Mouse (Mus musculus) forebrain, embryonic 13.5 days (tissue): ENCODE data around the gene Hltf. TPM values are rescaled to one million over a fixed set of nuclear protein-coding genes. Genes with fewer than 3 reads are reported as not detected.
A peak's percentile ranks its signal among the peaks of the same experiment; 100 is the strongest.
"Not testable (repeated sequence)": the region's sequence is repeated elsewhere in the genome, so short reads cannot be mapped to it uniquely, and the experiment has no call there.

ENCODE experiments used
- ATAC-seq: fragments of 200-750 bp; cut with Nextera tagmentation; 2 replicates; pipeline ENCODE4 v1.8.0; 2017
- H3K27ac ChIP-seq: fragments of 300-500 bp; sonication (generic); 2 replicates; pipeline ENCODE4 v1.5.1; 2015; ENCODE audit warnings: inconsistent platforms, mild to moderate bottlenecking, moderate library complexity
- H3K27me3 ChIP-seq: fragments of 300-500 bp; sonication (generic); 2 replicates; pipeline ENCODE4 v1.6.1; 2015; ENCODE audit warnings: mild to moderate bottlenecking, inconsistent platforms
- H3K36me3 ChIP-seq: fragments of 300-500 bp; sonication (generic); 2 replicates; pipeline ENCODE4 v1.6.1; 2015; ENCODE audit warnings: mild to moderate bottlenecking, inconsistent platforms; ENCODE audit not compliant: poor library complexity, severe bottlenecking
- H3K4me1 ChIP-seq: fragments of 300-500 bp; sonication (generic); 2 replicates; pipeline ENCODE4 v1.6.1; 2015; ENCODE audit warnings: inconsistent platforms
- H3K4me2 ChIP-seq: fragments of 300-500 bp; sonication (generic); 2 replicates; pipeline ENCODE4 v1.6.1; 2015; ENCODE audit warnings: inconsistent platforms, mild to moderate bottlenecking, moderate library complexity
- H3K4me3 ChIP-seq: fragments of 300-500 bp; sonication (generic); 2 replicates; pipeline ENCODE4 v1.5.1; 2015; ENCODE audit warnings: mild to moderate bottlenecking, inconsistent platforms
- H3K9ac ChIP-seq: fragments of 300-500 bp; sonication (generic); 2 replicates; pipeline ENCODE4 v1.6.1; 2015; ENCODE audit warnings: mild to moderate bottlenecking, inconsistent platforms
- H3K9me3 ChIP-seq: fragments of 300-500 bp; sonication (generic); replicated peaks from 2 replicates; pipeline ENCODE4 v1.6.1; 2016; ENCODE audit warnings: inconsistent platforms
- WGBS: fragments of 180-500 bp; shearing (Covaris S2); methylation state at CpG from one replicate; pipeline ENCODE4 v1.1.7; 2015; 5-methylcytosine and 5-hydroxymethylcytosine counted together
- polyA plus RNA-seq: library from polyadenylated mRNA; unstranded; fragments of >200 nt; fragmentation: Nextera tagmentation; extraction: Ambion mirVana; gene quantifications from 2 replicates; pipeline ENCODE4 v1.2.1, GENCODE M21; 2015

Hltf gene
- polyA plus RNA-seq, 1 experiment from 2014 or later = 25.9 TPM

- no peak overlapping the region for H3K9ac ChIP-seq
- no peaks in the 10 kb centered on the region for H3K9me3 ChIP-seq
- H3K4me3 ChIP-seq = no peak overlapping the region
- H3K4me2 ChIP-seq = no peak overlapping the region
- peaks cover 6% of the 10 kb centered on the region; the same call in 1 of the 2 replicates for H3K4me1 ChIP-seq
- H3K27me3 ChIP-seq = no peaks in the 10 kb centered on the region
- 62% methylated on average over 5 of the region's 5 CpGs for WGBS
- no peak for ATAC-seq
- H3K27ac ChIP-seq = no peak overlapping the region
- H3K36me3 ChIP-seq = peaks cover 33% of the 10 kb centered on the region
These were observed 51.3 kb downstream of the Hltf start for GRCm38 (mm10) chr3:20108881-20109280.

DNA sequence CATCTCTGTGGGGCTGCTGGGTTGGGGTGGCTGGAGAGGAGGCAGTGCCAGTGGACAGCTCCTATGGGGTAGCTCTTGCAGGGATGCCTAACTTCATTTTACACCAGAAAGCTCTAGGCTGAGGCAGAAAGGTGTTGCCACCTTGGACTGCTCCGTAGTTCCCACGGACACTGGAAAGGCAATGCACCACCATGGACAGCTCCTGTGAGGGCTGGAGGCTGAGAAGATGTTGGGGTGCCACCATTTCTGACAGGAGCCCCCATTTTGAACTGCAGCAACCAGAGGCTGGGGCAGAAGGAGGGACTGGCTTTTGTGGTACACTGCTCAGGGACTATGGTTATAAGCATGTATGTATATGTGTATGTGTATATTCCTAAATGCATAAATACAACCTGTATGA is 54.3 kb downstream of the Hltf start:
- Histone ChIP-seq H3K27me3 (no peaks in the 10 kb centered on the region), H3K27ac (no peak overlapping the region), H3K4me3 (no peak overlapping the region), H3K9ac (no peak overlapping the region), H3K4me1 (peaks cover 6% of the 10 kb centered on the region; the same call in 1 of the 2 replicates), H3K9me3 (no peaks in the 10 kb centered on the region), H3K4me2 (no peak overlapping the region), H3K36me3 (peaks cover 37% of the 10 kb centered on the region)
- no peak for ATAC-seq
- 94% methylated on average over 2 of the region's 2 CpGs for WGBS

- Histone ChIP-seq H3K9me3 (no peaks in the 10 kb centered on the region), H3K4me3 (no peak overlapping the region), H3K4me1 (no peaks in the 10 kb centered on the region), H3K27me3 (no peaks in the 10 kb centered on the region), H3K36me3 (peaks cover 16% of the 10 kb centered on the region), H3K4me2 (no peak overlapping the region), H3K27ac (no peak overlapping the region), H3K9ac (no peak overlapping the region)
- 91% methylated on average over 19 of the region's 19 CpGs for WGBS
- no peak for ATAC-seq
These were observed 61.5 kb downstream of the Hltf start for GRCm38 (mm10) chr3:20119044-20119591.

DNA sequence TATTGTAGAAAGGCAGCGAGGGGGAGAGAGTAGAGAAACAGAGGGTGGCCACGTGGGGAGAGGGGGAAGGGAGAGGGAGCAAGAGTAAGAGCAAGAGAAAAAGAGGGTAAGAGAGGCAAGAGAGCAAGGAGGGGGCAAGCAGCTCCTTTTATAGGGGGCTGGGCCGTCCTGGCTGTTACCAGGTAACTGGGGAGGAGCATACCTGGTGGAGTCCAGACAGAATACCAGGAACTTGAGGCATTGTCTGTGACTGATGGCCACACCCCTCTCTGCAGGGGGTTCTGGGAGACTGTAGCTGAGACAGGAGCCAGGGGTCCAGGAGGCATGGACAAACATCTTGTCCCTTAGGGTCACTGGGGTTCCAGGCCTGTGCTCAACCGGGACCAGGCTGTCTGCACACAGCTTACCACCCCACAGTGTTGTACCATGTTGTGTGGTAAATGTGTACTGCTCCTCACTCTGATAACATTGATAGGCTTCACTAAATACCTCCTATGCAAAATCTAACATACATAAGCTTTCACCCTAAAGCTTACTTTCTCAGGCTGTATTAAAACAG is 62.2 kb downstream of the Hltf start:
- Histone ChIP-seq H3K9me3 (no peaks in the 10 kb centered on the region), H3K4me1 (no peaks in the 10 kb centered on the region), H3K27me3 (no peaks in the 10 kb centered on the region), H3K27ac (no peak overlapping the region), H3K36me3 (peaks cover 16% of the 10 kb centered on the region), H3K9ac (no peak overlapping the region), H3K4me2 (no peak overlapping the region), H3K4me3 (no peak overlapping the region)
- no peak for ATAC-seq
- WGBS = 49% methylated on average over 4 of the region's 4 CpGs

DNA sequence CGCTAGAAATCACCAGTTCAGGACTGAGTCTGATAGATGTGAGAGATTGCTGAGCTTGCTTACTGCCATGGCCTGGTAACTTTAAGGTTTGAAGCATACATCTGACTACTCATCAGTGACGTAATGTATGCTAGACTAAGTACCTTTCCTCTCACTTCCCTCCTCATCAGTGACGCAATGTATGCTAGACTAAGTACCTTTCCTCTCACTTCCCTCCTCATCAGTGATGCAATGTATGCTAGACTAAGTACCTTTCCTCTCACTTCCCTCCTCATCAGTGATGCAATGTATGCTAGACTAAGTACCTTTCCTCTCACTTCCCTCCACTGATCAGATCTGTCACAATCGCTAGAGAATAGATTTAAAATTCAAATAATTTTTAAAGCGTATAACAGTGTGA is 64.0 kb downstream of the Hltf start:
- not testable (repeated sequence) for H3K9me3 ChIP-seq, H3K27ac ChIP-seq, H3K4me2 ChIP-seq, H3K4me1 ChIP-seq, H3K4me3 ChIP-seq, H3K9ac ChIP-seq, ATAC-seq, H3K27me3 ChIP-seq
- peaks cover 16% of the 10 kb centered on the region for H3K36me3 ChIP-seq
- WGBS = 93% methylated on average over 5 of the region's 5 CpGs

GRCm38 (mm10) chr3:20125604-20126003 is 68.0 kb downstream of the Hltf start:
- Histone ChIP-seq H3K36me3 (peaks cover 3% of the 10 kb centered on the region; the same call in 1 of the 2 replicates), H3K9me3 (no peaks in the 10 kb centered on the region), H3K4me2 (no peak overlapping the region), H3K9ac (no peak overlapping the region), H3K4me3 (no peak overlapping the region), H3K27me3 (no peaks in the 10 kb centered on the region), H3K27ac (no peak overlapping the region), H3K4me1 (no peaks in the 10 kb centered on the region)
- ATAC-seq = no peak
- WGBS = 90% methylated on average over 5 of the region's 5 CpGs

GRCm38 (mm10) chr3:20127047-20127595 is 69.5 kb downstream of the Hltf start:
- H3K4me1 ChIP-seq = no peaks in the 10 kb centered on the region
- H3K27ac ChIP-seq = no peak overlapping the region
- H3K4me3 ChIP-seq = no peak overlapping the region
- no peak for ATAC-seq
- H3K36me3 ChIP-seq = peaks cover 2% of the 10 kb centered on the region; the same call in 1 of the 2 replicates
- 48% methylated on average over 2 of the region's 2 CpGs for WGBS
- no peaks in the 10 kb centered on the region for H3K9me3 ChIP-seq
- no peak overlapping the region for H3K9ac ChIP-seq
- no peaks in the 10 kb centered on the region for H3K27me3 ChIP-seq
- H3K4me2 ChIP-seq = no peak overlapping the region

GRCm38 (mm10) chr3:20129491-20129890 is 71.9 kb downstream of the Hltf start:
- Histone ChIP-seq H3K9ac (no peak overlapping the region), H3K27ac (no peak overlapping the region), H3K36me3 (no peaks in the 10 kb centered on the region), H3K4me2 (no peak overlapping the region), H3K4me3 (no peak overlapping the region), H3K4me1 (no peaks in the 10 kb centered on the region), H3K27me3 (no peaks in the 10 kb centered on the region), H3K9me3 (no peaks in the 10 kb centered on the region)
- ATAC-seq = no peak
- 88% methylated on average over 5 of the region's 5 CpGs for WGBS

GRCm38 (mm10) chr3:20130456-20131349 is 73.1 kb downstream of the Hltf start:
- Histone ChIP-seq H3K9me3 (no peaks in the 10 kb centered on the region), H3K4me1 (no peaks in the 10 kb centered on the region), H3K4me2 (no peak overlapping the region), H3K27me3 (no peaks in the 10 kb centered on the region), H3K9ac (no peak overlapping the region), H3K36me3 (no peaks in the 10 kb centered on the region), H3K4me3 (no peak overlapping the region), H3K27ac (no peak overlapping the region)
- no peak for ATAC-seq
- 93% methylated on average over 8 of the region's 8 CpGs for WGBS

DNA sequence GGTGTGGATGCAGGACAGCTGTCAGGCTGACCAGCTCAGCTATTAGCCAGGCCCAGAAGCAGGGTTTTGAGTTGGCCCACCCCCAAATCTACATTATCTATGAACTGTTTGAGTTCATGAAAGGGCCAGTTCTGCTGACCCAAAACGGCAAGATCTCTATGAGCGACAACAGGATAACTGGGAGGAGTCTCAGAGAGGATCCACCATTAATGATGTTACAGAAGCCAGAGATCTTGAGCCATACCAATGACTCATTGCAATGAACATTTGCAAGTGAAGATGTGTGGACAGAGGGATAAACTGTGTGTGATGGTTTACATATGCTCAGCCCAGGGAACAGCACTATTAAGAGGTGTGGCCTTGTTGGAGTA is 73.7 kb downstream of the Hltf start:
- H3K27me3 ChIP-seq = no peaks in the 10 kb centered on the region
- H3K4me3 ChIP-seq = no peak overlapping the region
- no peak for ATAC-seq
- no peak overlapping the region for H3K9ac ChIP-seq
- H3K36me3 ChIP-seq = no peaks in the 10 kb centered on the region
- H3K4me1 ChIP-seq = no peaks in the 10 kb centered on the region
- no peaks in the 10 kb centered on the region for H3K9me3 ChIP-seq
- H3K4me2 ChIP-seq = no peak overlapping the region
- H3K27ac ChIP-seq = no peak overlapping the region
- WGBS = 94% methylated on average over 2 of the region's 2 CpGs

- Histone ChIP-seq H3K36me3 (no peaks in the 10 kb centered on the region), H3K9me3 (no peaks in the 10 kb centered on the region), H3K4me3 (no peak overlapping the region), H3K27ac (no peak overlapping the region), H3K27me3 (no peaks in the 10 kb centered on the region), H3K4me2 (no peak overlapping the region), H3K4me1 (no peaks in the 10 kb centered on the region), H3K9ac (no peak overlapping the region)
- ATAC-seq = no peak
- WGBS = 89% methylated on average over 1 of the region's 1 CpGs
These were observed 75.1 kb downstream of the Hltf start for GRCm38 (mm10) chr3:20132731-20133130.

GRCm38 (mm10) chr3:20133745-20134144 is 76.1 kb downstream of the Hltf start:
- Histone ChIP-seq H3K4me3 (no peak overlapping the region), H3K27me3 (no peaks in the 10 kb centered on the region), H3K27ac (no peak overlapping the region), H3K9ac (no peak overlapping the region), H3K9me3 (no peaks in the 10 kb centered on the region), H3K4me1 (no peaks in the 10 kb centered on the region), H3K4me2 (no peak overlapping the region), H3K36me3 (no peaks in the 10 kb centered on the region)
- WGBS = 90% methylated on average over 1 of the region's 1 CpGs
- peak; percentile 28; the same call in 1 of the 2 replicates for ATAC-seq
